Mouse (Mus musculus): ENCODE results near the gene Ing1. TPM values are rescaled to one million over a fixed set of nuclear protein-coding genes. Genes with fewer than 3 reads are reported as not detected.
A peak's percentile ranks its signal among the peaks of the same experiment; 100 is the strongest.

Ing1 gene
- polyA plus RNA-seq, 1 experiment from 2014 or later: 36.9 TPM

GRCm38 (mm10) chr8:11572428-11572827 is 17.1 kb downstream of the Ing1 start:
- Histone ChIP-seq H3K9me3 (replicated peaks; ENCODE audit: low read length) (no peaks in the 10 kb centered on the region), H3K27ac (no peak overlapping the region), H3K36me3 (ENCODE audit: insufficient read depth, low read length) (no peaks in the 10 kb centered on the region), H3K4me3 (replicated peaks; ENCODE audit: low read depth, low read length) (no peak overlapping the region), H3K4me2 (ENCODE audit: low read length) (no peak overlapping the region), H3K4me1 (replicated peaks; ENCODE audit: insufficient read depth, low read length) (peaks cover 12% of the 10 kb centered on the region; the same call in 1 of the 2 replicates), H3K9ac (ENCODE audit: low read depth, low read length) (no peak overlapping the region), H3K27me3 (ENCODE audit: insufficient read depth, low read length) (no peaks in the 10 kb centered on the region)
- no peak for TF ChIP-seq CTCF (IDR thresholded peaks at IDR 0.05; ENCODE audit: low read depth)
- DNase-seq (ENCODE audit: low spot score) (no peak), ATAC-seq (replicated peaks; ENCODE audit: low FRiP score, low read depth) (no peak)
- WGBS: 78% methylated on average over 6 of the region's 6 CpGs

GRCm38 (mm10) chr8:11574911-11575603 is 19.7 kb downstream of the Ing1 start:
- Histone ChIP-seq H3K27ac (peak overlapping the region; percentile 63), H3K4me2 (ENCODE audit: low read length) (no peak overlapping the region), H3K36me3 (ENCODE audit: insufficient read depth, low read length) (no peaks in the 10 kb centered on the region), H3K27me3 (ENCODE audit: insufficient read depth, low read length) (no peaks in the 10 kb centered on the region), H3K9ac (ENCODE audit: low read depth, low read length) (no peak overlapping the region), H3K4me3 (replicated peaks; ENCODE audit: low read depth, low read length) (no peak overlapping the region), H3K9me3 (replicated peaks; ENCODE audit: low read length) (no peaks in the 10 kb centered on the region), H3K4me1 (replicated peaks; ENCODE audit: insufficient read depth, low read length) (peaks cover 12% of the 10 kb centered on the region; the same call in 1 of the 2 replicates)
- ATAC-seq (replicated peaks; ENCODE audit: low FRiP score, low read depth): peak; percentile 65
- WGBS: 48% methylated on average over 9 of the region's 9 CpGs
- DNase-seq (ENCODE audit: low spot score): peak; percentile 33
- TF ChIP-seq CTCF (IDR thresholded peaks at IDR 0.05; ENCODE audit: low read depth): no peak

- H3K9me3 ChIP-seq (replicated peaks; ENCODE audit: low read length): no peaks in the 10 kb centered on the region
- no peak overlapping the region for H3K9ac ChIP-seq (ENCODE audit: low read depth, low read length)
- H3K27ac ChIP-seq: no peak overlapping the region; the same call in 1 of the 2 replicates
- no peak overlapping the region for H3K4me2 ChIP-seq (ENCODE audit: low read length)
- TF ChIP-seq CTCF (IDR thresholded peaks at IDR 0.05; ENCODE audit: low read depth): no peak
- no peak for ATAC-seq (replicated peaks; ENCODE audit: low FRiP score, low read depth)
- peaks cover 12% of the 10 kb centered on the region; the same call in 1 of the 2 replicates for H3K4me1 ChIP-seq (replicated peaks; ENCODE audit: insufficient read depth, low read length)
- H3K4me3 ChIP-seq (replicated peaks; ENCODE audit: low read depth, low read length): no peak overlapping the region
- no peaks in the 10 kb centered on the region for H3K27me3 ChIP-seq (ENCODE audit: insufficient read depth, low read length)
- DNase-seq (ENCODE audit: low spot score): peak; percentile 64
- no peaks in the 10 kb centered on the region for H3K36me3 ChIP-seq (ENCODE audit: insufficient read depth, low read length)
- WGBS: 40% methylated on average over 16 of the region's 16 CpGs
These were observed 20.4 kb downstream of the Ing1 start for GRCm38 (mm10) chr8:11575604-11576384.

- H3K9ac ChIP-seq (ENCODE audit: low read depth, low read length): no peak overlapping the region
- no peaks in the 10 kb centered on the region for H3K36me3 ChIP-seq (ENCODE audit: insufficient read depth, low read length)
- H3K27me3 ChIP-seq (ENCODE audit: insufficient read depth, low read length): no peaks in the 10 kb centered on the region
- peak; percentile 31 for DNase-seq (ENCODE audit: low spot score)
- TF ChIP-seq CTCF (IDR thresholded peaks at IDR 0.05; ENCODE audit: low read depth): no peak
- no peak; the same call in 1 of the 2 replicates for ATAC-seq (replicated peaks; ENCODE audit: low FRiP score, low read depth)
- 61% methylated on average over 21 of the region's 21 CpGs for WGBS
- no peak overlapping the region for H3K4me3 ChIP-seq (replicated peaks; ENCODE audit: low read depth, low read length)
- no peak overlapping the region for H3K4me2 ChIP-seq (ENCODE audit: low read length)
- no peaks in the 10 kb centered on the region for H3K9me3 ChIP-seq (replicated peaks; ENCODE audit: low read length)
- H3K27ac ChIP-seq: no peak overlapping the region
- H3K4me1 ChIP-seq (replicated peaks; ENCODE audit: insufficient read depth, low read length): 0 out of 2 replicates have a peak, but pooled peaks cover 4% of the 10 kb centered on the region
These were observed 30.4 kb downstream of the Ing1 start for GRCm38 (mm10) chr8:11585513-11586373.

GRCm38 (mm10) chr8:11586374-11586745 is 31.0 kb downstream of the Ing1 start:
- H3K27ac ChIP-seq: no peak overlapping the region
- WGBS: 45% methylated on average over 2 of the region's 2 CpGs

GRCm38 (mm10) chr8:11591837-11592236 is 36.5 kb downstream of the Ing1 start:
- no peak for TF ChIP-seq CTCF (IDR thresholded peaks at IDR 0.05; ENCODE audit: low read depth)
- H3K9me3 ChIP-seq (replicated peaks; ENCODE audit: low read length): no peaks in the 10 kb centered on the region
- no peak for DNase-seq (ENCODE audit: low spot score)
- no peaks in the 10 kb centered on the region for H3K4me1 ChIP-seq (replicated peaks; ENCODE audit: insufficient read depth, low read length)
- no peak overlapping the region for H3K4me3 ChIP-seq (replicated peaks; ENCODE audit: low read depth, low read length)
- WGBS: 82% methylated on average over 4 of the region's 4 CpGs
- no peaks in the 10 kb centered on the region for H3K36me3 ChIP-seq (ENCODE audit: insufficient read depth, low read length)
- no peak overlapping the region for H3K4me2 ChIP-seq (ENCODE audit: low read length)
- H3K27me3 ChIP-seq (ENCODE audit: insufficient read depth, low read length): no peaks in the 10 kb centered on the region
- H3K27ac ChIP-seq: no peak overlapping the region
- ATAC-seq (replicated peaks; ENCODE audit: low FRiP score, low read depth): no peak
- H3K9ac ChIP-seq (ENCODE audit: low read depth, low read length): no peak overlapping the region

More at GRCm38 (mm10) chr8:11586374-11586745, 31.0 kb downstream of the Ing1 start:
- Histone ChIP-seq H3K36me3 (ENCODE audit: insufficient read depth, low read length) (no peaks in the 10 kb centered on the region), H3K9me3 (replicated peaks; ENCODE audit: low read length) (no peaks in the 10 kb centered on the region), H3K27me3 (ENCODE audit: insufficient read depth, low read length) (no peaks in the 10 kb centered on the region), H3K4me2 (ENCODE audit: low read length) (no peak overlapping the region), H3K4me3 (replicated peaks; ENCODE audit: low read depth, low read length) (no peak overlapping the region), H3K9ac (ENCODE audit: low read depth, low read length) (no peak overlapping the region), H3K4me1 (replicated peaks; ENCODE audit: insufficient read depth, low read length) (0 out of 2 replicates have a peak, but pooled peaks cover 4% of the 10 kb centered on the region)
- ATAC-seq (replicated peaks; ENCODE audit: low FRiP score, low read depth) (no peak), DNase-seq (ENCODE audit: low spot score) (no peak)
- no peak for TF ChIP-seq CTCF (IDR thresholded peaks at IDR 0.05; ENCODE audit: low read depth)

Data from kidney, postnatal 0 days (tissue).